Mouse (Mus musculus) liver, embryonic 14.5 days (tissue): ENCODE results near the gene Mcpt4. TPM values are rescaled to one million over a fixed set of nuclear protein-coding genes. Genes with fewer than 3 reads are reported as not detected.
"Not testable (repeated sequence)": the region's sequence is repeated elsewhere in the genome, so short reads cannot be mapped to it uniquely, and the experiment has no call there.

Experiments
- ATAC-seq: fragments of 200-750 bp; cut with Nextera tagmentation; 2 replicates; pipeline ENCODE4 v1.8.0; 2017; ENCODE audit warnings: moderate number of reproducible peaks, mild to moderate bottlenecking, moderate library complexity; ENCODE audit not compliant: insufficient read depth
- DNase-seq, 3 experiments: peaks; one replicate each; pipeline ENCODE4 v3.0.0-alpha.2; 2012 to 2013; ENCODE audit warnings: low read depth in 3 of 3, low spot score in 3 of 3
- H3K27ac ChIP-seq: fragments of 300-500 bp; sonication (generic); 2 replicates; pipeline ENCODE4 v1.5.1; 2014; ENCODE audit warnings: moderate library complexity, mild to moderate bottlenecking, control low read depth, inconsistent platforms
- H3K27me3 ChIP-seq: fragments of 300-500 bp; sonication (generic); 2 replicates; pipeline ENCODE4 v1.6.1; 2014; ENCODE audit warnings: mild to moderate bottlenecking, low read length, moderate library complexity; ENCODE audit not compliant: control insufficient read depth, insufficient read depth
- H3K36me3 ChIP-seq: fragments of 300-500 bp; sonication (generic); replicated peaks from 2 replicates; pipeline ENCODE4 v1.6.1; 2014; ENCODE audit warnings: low read depth; ENCODE audit not compliant: control insufficient read depth, insufficient read depth
- H3K4me1 ChIP-seq, 2 experiments: fragments of 200-500 bp in 1 of 2; fragments of 300-500 bp in 1 of 2; sonication (generic) in 1 of 2; replicated peaks; 2 replicates each; pipeline ENCODE4 v1.6.1; 2012 to 2014; ENCODE audit warnings: antibody characterized with exemption in 1 of 2, inconsistent platforms in 1 of 2, low read length in 1 of 2; ENCODE audit not compliant: control insufficient read depth in 2 of 2, insufficient read depth in 2 of 2
- H3K4me2 ChIP-seq: fragments of 300-500 bp; sonication (generic); 2 replicates; pipeline ENCODE4 v1.6.1; 2014; ENCODE audit warnings: low read depth, mild to moderate bottlenecking, control low read depth, moderate library complexity
- H3K4me3 ChIP-seq, 2 experiments: fragments of 200-500 bp in 1 of 2; fragments of 300-500 bp in 1 of 2; sonication (generic) in 1 of 2; 2 replicates each; pipeline ENCODE4 v1.5.1; 2012 to 2014; ENCODE audit warnings: low read depth in 2 of 2, low read length in 2 of 2, mild to moderate bottlenecking in 2 of 2, control low read depth in 1 of 2, inconsistent platforms in 1 of 2, moderate library complexity in 1 of 2; ENCODE audit not compliant: insufficient read depth in 1 of 2
- H3K9ac ChIP-seq: fragments of 300-500 bp; sonication (generic); replicated peaks from 2 replicates; pipeline ENCODE4 v1.6.1; 2014; ENCODE audit warnings: mild to moderate bottlenecking, control low read depth, moderate library complexity
- H3K9me3 ChIP-seq: fragments of 300-500 bp; sonication (generic); 2 replicates; pipeline ENCODE4 v1.6.1; 2016; ENCODE audit warnings: low read length, mixed read lengths; ENCODE audit not compliant: control insufficient read depth
- CTCF ChIP-seq: IDR thresholded peaks from 2 replicates; pipeline ENCODE4 v1.5.1; 2016; ENCODE audit warnings: antibody characterized with exemption, low read depth, control low read depth
- EP300 ChIP-seq: IDR thresholded peaks from 2 replicates; pipeline ENCODE4 v1.6.1; 2016; ENCODE audit warnings: antibody characterized with exemption, low read depth
- WGBS: fragments of 180-500 bp; shearing (Covaris S2); extraction: QIAGEN DNeasy Blood & Tissue Kit; methylation state at CpG from one replicate; pipeline ENCODE4 v1.1.7; 2014; ENCODE audit not compliant: insufficient replicate concordance; 5-methylcytosine and 5-hydroxymethylcytosine counted together
- polyA plus RNA-seq, 2 experiments: library from polyadenylated mRNA; depleted of rRNA in 1 of 2; stranded (reverse) in 1 of 2; unstranded in 1 of 2; fragments of >200 nt; fragmentation: Nextera tagmentation in 1 of 2; extraction: Ambion mirVana in 1 of 2; gene quantifications; 2 replicates each; pipeline versions ENCODE4 v1.2.1 to v1.2.3; 2012 to 2014

The Mcpt4 gene
- 0.04 TPM in 1 of 2 replicates, not detected in the other for polyA plus RNA-seq (2012; rRNA removed)
- polyA plus RNA-seq (2014; fragmentation: Nextera tagmentation; extraction: Ambion mirVana) = not detected in 2 replicates

- H3K4me2 ChIP-seq, H3K4me1 ChIP-seq, H3K27ac ChIP-seq, H3K4me3 ChIP-seq, DNase-seq, H3K9ac ChIP-seq, H3K9me3 ChIP-seq, ATAC-seq, H3K36me3 ChIP-seq, H3K27me3 ChIP-seq: not testable (repeated sequence)
- WGBS = 45% methylated on average over 3 of the region's 3 CpGs
These were observed at the start of gene Mcpt4 for GRCm38 (mm10) chr14:56062213-56062612. Gene Mcpt4 (minus strand): TSS chr14:56062313.

GRCm38 (mm10) chr14:56105447-56106180 is 43.5 kb upstream of the Mcpt4 start:
- no peak for DNase-seq
- no peaks in the 10 kb centered on the region for H3K9me3 ChIP-seq
- no peak for ATAC-seq
- no peak overlapping the region for H3K9ac ChIP-seq
- no peak for TF ChIP-seq EP300
- TF ChIP-seq CTCF = no peak
- H3K4me2 ChIP-seq = no peak overlapping the region
- H3K4me1 ChIP-seq = no peaks in the 10 kb centered on the region
- H3K4me3 ChIP-seq = no peak overlapping the region
- no peak overlapping the region for H3K27ac ChIP-seq
- WGBS = 64% methylated on average over 13 of the region's 13 CpGs
- H3K36me3 ChIP-seq = no peaks in the 10 kb centered on the region
- H3K27me3 ChIP-seq = no peaks in the 10 kb centered on the region

GRCm38 (mm10) chr14:56105016-56105415 is 42.9 kb upstream of the Mcpt4 start:
- H3K4me3 ChIP-seq = no peak overlapping the region
- no peak for TF ChIP-seq EP300
- TF ChIP-seq CTCF = no peak
- no peak overlapping the region for H3K4me2 ChIP-seq
- no peak overlapping the region for H3K27ac ChIP-seq
- no peaks in the 10 kb centered on the region for H3K36me3 ChIP-seq
- DNase-seq (no peak), ATAC-seq (no peak)
- H3K9me3 ChIP-seq = no peaks in the 10 kb centered on the region
- no peaks in the 10 kb centered on the region for H3K27me3 ChIP-seq
- no peaks in the 10 kb centered on the region for H3K4me1 ChIP-seq
- H3K9ac ChIP-seq = no peak overlapping the region
- 56% methylated on average over 5 of the region's 5 CpGs for WGBS

GRCm38 (mm10) chr14:56103452-56103851 is 41.3 kb upstream of the Mcpt4 start:
- 59% methylated on average over 3 of the region's 3 CpGs for WGBS
- ATAC-seq = no peak
- H3K4me3 ChIP-seq = no peak overlapping the region

GRCm38 (mm10) chr14:56102386-56102785 is 40.3 kb upstream of the Mcpt4 start, which contains the start of gene Ctsg:
Gene Ctsg (minus strand): TSS chr14:56102574.
- no peak for TF ChIP-seq EP300
- TF ChIP-seq CTCF = no peak
- no peak within 1 kb of the TSS for H3K9ac ChIP-seq
- H3K27ac ChIP-seq = no peak within 1 kb of the TSS
- ATAC-seq (no peak), DNase-seq (no peak)
- no peaks in the 10 kb centered on the region for H3K36me3 ChIP-seq
- no peak within 1 kb of the TSS; a peak in 1 of 4 replicates for H3K4me3 ChIP-seq
- no peaks in the 10 kb centered on the region for H3K27me3 ChIP-seq
- H3K9me3 ChIP-seq = no peaks in the 10 kb centered on the region
- no peak within 1 kb of the TSS for H3K4me2 ChIP-seq
- no peaks in the 10 kb centered on the region for H3K4me1 ChIP-seq
- WGBS = 44% methylated on average over 10 of the region's 10 CpGs

More at GRCm38 (mm10) chr14:56103452-56103851, 41.3 kb upstream of the Mcpt4 start:
- no peak overlapping the region for H3K27ac ChIP-seq
- no peaks in the 10 kb centered on the region for H3K9me3 ChIP-seq
- DNase-seq = no peak
- H3K27me3 ChIP-seq = no peaks in the 10 kb centered on the region
- TF ChIP-seq EP300 (no peak), CTCF (no peak)
- H3K4me2 ChIP-seq = no peak overlapping the region
- no peaks in the 10 kb centered on the region for H3K36me3 ChIP-seq
- no peaks in the 10 kb centered on the region for H3K4me1 ChIP-seq
- no peak overlapping the region for H3K9ac ChIP-seq
